Mouse (Mus musculus): ENCODE data around the gene Rerg.

- TF ChIP-seq CTCF (IDR thresholded peaks at IDR 0.05; ENCODE audit: control insufficient read depth, insufficient read depth, low read length): no peak
- TF ChIP-seq POLR2A (IDR thresholded peaks at IDR 0.05; ENCODE audit: borderline replicate concordance, control insufficient read depth, low read depth, low read length): no peak
Measured at GRCm38 (mm10) chr6:137155196-137156137, 14.8 kb downstream of the Rerg start.

All from bone marrow, adult 2 months (tissue).